Mouse (Mus musculus) E14TG2a.4 (cell line): ENCODE measurements at regions not wholly inside any gene's neighbourhood (a gene's known extent, or its start where the extent isn't known, plus 50 kb on each side); places are given as distances from the start of the nearest gene placed in this dataset.
"Not testable (repeated sequence)": the region's sequence is repeated elsewhere in the genome, so short reads cannot be mapped to it uniquely, and the experiment has no call there.

Experiments used
- H3K27me3 ChIP-seq: 2 replicates; pipeline ENCODE4 v1.6.1; 2014; ENCODE audit warnings: low read length, control low read depth; ENCODE audit not compliant: insufficient read depth
- H3K36me3 ChIP-seq: 2 replicates; pipeline ENCODE4 v1.6.1; 2014; ENCODE audit warnings: low read length, control low read depth; ENCODE audit not compliant: insufficient read depth
- H3K4me1 ChIP-seq: replicated peaks from 2 replicates; pipeline ENCODE4 v1.6.1; 2014; ENCODE audit warnings: low read depth, low read length, control low read depth
- H3K4me3 ChIP-seq: replicated peaks from 2 replicates; pipeline ENCODE4 v1.5.1; 2014; ENCODE audit warnings: mild to moderate bottlenecking, low read length
- H3K9me3 ChIP-seq: 2 replicates; pipeline ENCODE4 v1.6.1; 2014; ENCODE audit warnings: low read length, control low read depth
- CTCF ChIP-seq: conservative IDR thresholded peaks from 2 replicates; pipeline ENCODE4 v1.5.1; 2014; ENCODE audit warnings: low read length
- NANOG ChIP-seq: IDR thresholded peaks from 2 replicates; pipeline ENCODE4 v1.6.1; 2014; ENCODE audit warnings: borderline replicate concordance, low read length, mixed read lengths
- POU5F1 ChIP-seq: IDR thresholded peaks from 2 replicates; pipeline ENCODE4 v1.6.1; 2014; ENCODE audit warnings: low read length, borderline replicate concordance

GRCm38 (mm10) chr6:117756176-117756575 is 84.8 kb upstream of the Zfp637 start:
- H3K4me1 ChIP-seq: no peaks in the 10 kb centered on the region
- TF ChIP-seq NANOG (no peak), CTCF (no peak), POU5F1 (no peak)

GRCm38 (mm10) chr6:117758516-117758915 is 82.5 kb upstream of the Zfp637 start:
- TF ChIP-seq CTCF: peak; percentile 88
- not testable (repeated sequence) for H3K27me3 ChIP-seq, H3K9me3 ChIP-seq, H3K4me1 ChIP-seq, H3K4me3 ChIP-seq, H3K36me3 ChIP-seq

More at GRCm38 (mm10) chr6:117756176-117756575, 84.8 kb upstream of the Zfp637 start:
- no peaks in the 10 kb centered on the region for H3K9me3 ChIP-seq
- H3K27me3 ChIP-seq: no peaks in the 10 kb centered on the region
- H3K4me3 ChIP-seq: no peak overlapping the region
- no peaks in the 10 kb centered on the region for H3K36me3 ChIP-seq

GRCm38 (mm10) chr6:117771506-117771905 is 69.5 kb upstream of the Zfp637 start:
- Histone ChIP-seq H3K27me3 (no peaks in the 10 kb centered on the region), H3K4me1 (peaks cover 2% of the 10 kb centered on the region; the same call in 1 of the 2 replicates), H3K36me3 (no peaks in the 10 kb centered on the region), H3K4me3 (no peak overlapping the region), H3K9me3 (no peaks in the 10 kb centered on the region)
- TF ChIP-seq NANOG: no peak
- no peak for TF ChIP-seq POU5F1
- no peak for TF ChIP-seq CTCF

- peaks cover 8% of the 10 kb centered on the region for H3K4me1 ChIP-seq
- no peaks in the 10 kb centered on the region for H3K36me3 ChIP-seq
- H3K9me3 ChIP-seq: no peaks in the 10 kb centered on the region
- no peak overlapping the region for H3K4me3 ChIP-seq
- no peaks in the 10 kb centered on the region for H3K27me3 ChIP-seq
- TF ChIP-seq CTCF (no peak), NANOG (no peak), POU5F1 (no peak)
Measured at GRCm38 (mm10) chr6:117772396-117772795, 68.6 kb upstream of the Zfp637 start.

GRCm38 (mm10) chr6:117775304-117776050 is 65.5 kb upstream of the Zfp637 start:
- Histone ChIP-seq H3K4me1 (peaks cover 8% of the 10 kb centered on the region), H3K9me3 (no peaks in the 10 kb centered on the region), H3K27me3 (no peaks in the 10 kb centered on the region), H3K4me3 (no peak overlapping the region), H3K36me3 (no peaks in the 10 kb centered on the region)
- TF ChIP-seq CTCF (no peak), POU5F1 (no peak), NANOG (no peak)

GRCm38 (mm10) chr6:117778027-117778426 is 63.0 kb upstream of the Zfp637 start:
- Histone ChIP-seq H3K36me3 (no peaks in the 10 kb centered on the region), H3K27me3 (no peaks in the 10 kb centered on the region), H3K4me3 (no peak overlapping the region), H3K9me3 (no peaks in the 10 kb centered on the region), H3K4me1 (peaks cover 8% of the 10 kb centered on the region)
- TF ChIP-seq NANOG: no peak
- no peak for TF ChIP-seq POU5F1
- TF ChIP-seq CTCF: no peak

- Histone ChIP-seq H3K27me3 (no peaks in the 10 kb centered on the region), H3K36me3 (no peaks in the 10 kb centered on the region), H3K4me1 (peaks cover 8% of the 10 kb centered on the region), H3K9me3 (no peaks in the 10 kb centered on the region), H3K4me3 (no peak overlapping the region)
- TF ChIP-seq CTCF (no peak), NANOG (no peak)
Measured at GRCm38 (mm10) chr6:117778481-117778880, 62.5 kb upstream of the Zfp637 start.

GRCm38 (mm10) chr6:117779020-117779419 is 62.0 kb upstream of the Zfp637 start:
- Histone ChIP-seq H3K27me3 (no peaks in the 10 kb centered on the region), H3K4me1 (peaks cover 8% of the 10 kb centered on the region), H3K36me3 (no peaks in the 10 kb centered on the region), H3K4me3 (no peak overlapping the region), H3K9me3 (no peaks in the 10 kb centered on the region)
- TF ChIP-seq CTCF (no peak), POU5F1 (no peak), NANOG (no peak)
